Mouse (Mus musculus) cerebellum, adult 2 months (tissue): ENCODE data around the gene Fbxw21. TPM values are rescaled to one million over a fixed set of nuclear protein-coding genes. Genes with fewer than 3 reads are reported as not detected.

Source experiments
- DNase-seq, 2 experiments: peaks; one replicate each; pipeline ENCODE4 v3.0.0; 2021
- H3K27ac ChIP-seq: fragments of 200-500 bp; 2 replicates; pipeline ENCODE4 v1.5.1; 2012; ENCODE audit warnings: low read length, control low read depth, inconsistent platforms; ENCODE audit not compliant: insufficient read depth
- H3K27me3 ChIP-seq: fragments of 200-500 bp; 2 replicates; pipeline ENCODE4 v1.6.1; 2012; ENCODE audit warnings: inconsistent platforms, mild to moderate bottlenecking, low read length, moderate library complexity; ENCODE audit not compliant: control insufficient read depth, insufficient read depth
- H3K4me1 ChIP-seq: fragments of 200-500 bp; 2 replicates; pipeline ENCODE4 v1.6.1; 2011; ENCODE audit warnings: low read length; ENCODE audit not compliant: control insufficient read depth, insufficient read depth
- H3K4me3 ChIP-seq: fragments of 200-500 bp; replicated peaks from 2 replicates; pipeline ENCODE3; 2011; ENCODE audit warnings: mild to moderate bottlenecking, low read depth, low read length, control low read depth; ENCODE audit not compliant: insufficient read depth
- CTCF ChIP-seq: fragments of 200-500 bp; IDR thresholded peaks from 2 replicates; pipeline ENCODE4 v1.5.1; 2011; ENCODE audit warnings: low read depth, mild to moderate bottlenecking, control low read depth, low read length, moderate library complexity, borderline replicate concordance; ENCODE audit not compliant: insufficient read depth
- POLR2A ChIP-seq: fragments of 200-500 bp; IDR thresholded peaks from 2 replicates; pipeline ENCODE4 v1.6.1; 2011; ENCODE audit warnings: low read length, control low read depth, borderline replicate concordance; ENCODE audit not compliant: insufficient read depth
- WGBS: fragments of 180-500 bp; shearing (Covaris S2); methylation state at CpG from one replicate; pipeline ENCODE4 v1.1.7; 2018; 5-methylcytosine and 5-hydroxymethylcytosine counted together
- polyA plus RNA-seq: library from polyadenylated mRNA; depleted of rRNA; stranded (reverse); fragments of >200 nt; gene quantifications from 2 replicates; pipeline ENCODE4 v1.2.3, GENCODE M21; 2012

Gene Fbxw21
- polyA plus RNA-seq, 1 experiment, result not detected

DNA sequence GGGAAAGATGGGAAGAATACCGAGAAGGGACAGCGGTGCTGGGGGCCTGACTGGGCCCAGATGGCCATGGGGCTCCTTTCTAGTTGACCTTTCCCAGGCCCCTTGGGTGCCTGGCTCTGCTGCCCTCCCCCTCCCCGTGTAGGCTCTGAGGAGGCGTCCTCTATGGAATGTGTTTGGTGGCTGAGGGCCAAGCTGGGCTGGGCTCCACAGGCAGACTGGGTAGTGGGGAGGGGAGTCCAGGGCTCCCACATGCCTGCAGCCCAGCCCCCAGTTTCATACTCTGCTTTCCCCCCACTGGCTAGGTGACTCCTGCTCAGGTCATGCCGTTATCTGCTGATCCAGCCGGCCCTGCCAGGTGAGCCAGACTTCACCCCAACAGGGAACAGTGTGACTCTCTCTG lies 62.9 kb downstream of the Fbxw21 start:
- no peak for TF ChIP-seq CTCF
- TF ChIP-seq POLR2A, result no peak
- Histone ChIP-seq H3K4me1 (no peaks in the 10 kb centered on the region), H3K27ac (no peak overlapping the region), H3K4me3 (no peak overlapping the region), H3K27me3 (no peaks in the 10 kb centered on the region)
- peak in 1 of 2 experiments; percentile 29 for DNase-seq
- 18% methylated on average over 6 of the region's 6 CpGs for WGBS

DNA sequence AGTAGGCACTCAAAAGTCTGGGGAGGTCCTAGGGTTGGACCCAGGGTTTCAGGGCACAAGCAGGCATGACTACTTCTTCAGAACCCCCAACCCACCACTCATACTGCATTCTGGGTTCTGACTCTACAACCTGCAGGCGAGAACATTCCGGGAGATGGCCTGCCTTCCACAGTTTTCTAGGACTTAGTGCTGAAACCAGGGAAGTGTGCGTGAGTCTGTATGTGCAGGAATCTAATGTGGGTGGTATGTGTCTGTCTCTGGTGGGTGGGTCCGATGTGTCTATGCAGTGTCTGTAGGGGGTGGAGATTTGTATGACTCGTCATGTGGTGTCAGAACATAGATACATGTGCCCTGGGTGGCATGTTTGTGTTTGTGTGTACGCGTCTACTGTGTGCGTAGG lies 63.5 kb downstream of the Fbxw21 start:
- Histone ChIP-seq H3K27ac (no peak overlapping the region), H3K27me3 (no peaks in the 10 kb centered on the region), H3K4me1 (no peaks in the 10 kb centered on the region), H3K4me3 (peak overlapping the region; percentile 15)
- 83% methylated on average over 8 of the region's 8 CpGs for WGBS
- DNase-seq, result no peak
- TF ChIP-seq CTCF, result no peak
- no peak for TF ChIP-seq POLR2A

DNA sequence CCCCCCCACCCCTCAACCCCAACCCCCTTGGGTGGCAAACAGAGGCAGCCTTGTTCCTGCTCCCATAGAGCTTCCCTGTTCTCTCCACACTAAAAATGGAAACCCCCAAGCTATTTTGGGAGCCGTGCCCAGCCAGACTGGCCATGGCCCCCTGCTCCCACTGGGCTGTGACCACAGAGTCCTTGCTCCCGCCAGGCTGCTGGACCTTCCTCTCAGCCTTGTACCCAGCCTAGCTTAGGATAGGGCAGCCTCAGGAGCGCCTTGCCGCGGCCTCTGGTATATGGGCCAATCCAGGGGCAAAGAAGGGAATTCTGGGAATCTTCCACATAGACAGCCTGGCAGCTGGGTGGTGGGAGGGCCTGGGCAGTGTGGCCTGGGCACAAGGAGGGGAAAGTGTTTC lies 64.0 kb downstream of the Fbxw21 start:
- TF ChIP-seq CTCF (no peak), POLR2A (no peak)
- no peak overlapping the region for H3K4me3 ChIP-seq
- no peaks in the 10 kb centered on the region for H3K4me1 ChIP-seq
- no peaks in the 10 kb centered on the region for H3K27me3 ChIP-seq
- whole genome bisulfite sequencing, result 24% methylated on average over 5 of the region's 5 CpGs
- DNase-seq, result peak; percentile 46 to 71
- H3K27ac ChIP-seq, result peak overlapping the region; percentile 24; the same call in 1 of the 2 replicates

DNA sequence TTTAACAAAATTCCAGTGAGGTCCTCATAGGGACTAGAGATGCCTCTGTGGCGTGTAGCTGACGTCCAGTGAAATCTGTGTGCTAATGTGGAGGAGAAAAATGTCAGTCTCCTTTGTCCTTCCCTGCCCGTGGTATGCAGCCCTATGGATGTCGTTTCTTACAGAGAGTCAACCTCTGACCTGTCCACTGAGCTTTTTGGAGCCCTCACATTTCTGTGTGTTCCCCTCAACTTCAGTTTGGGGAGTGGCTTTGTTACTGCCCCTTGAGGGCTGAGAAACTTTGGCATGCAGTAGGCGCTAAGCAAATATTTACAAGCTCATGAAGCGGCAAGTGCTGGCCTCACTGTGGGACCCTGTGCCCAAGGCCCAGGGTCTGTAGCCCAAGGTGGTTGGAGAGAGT lies 64.5 kb downstream of the Fbxw21 start:
- Histone ChIP-seq H3K4me3 (no peak overlapping the region), H3K4me1 (no peaks in the 10 kb centered on the region), H3K27ac (peak overlapping the region; percentile 87), H3K27me3 (no peaks in the 10 kb centered on the region)
- WGBS, result 54% methylated on average over 6 of the region's 6 CpGs
- TF ChIP-seq POLR2A (no peak), CTCF (no peak)
- DNase-seq, result no peak

DNA sequence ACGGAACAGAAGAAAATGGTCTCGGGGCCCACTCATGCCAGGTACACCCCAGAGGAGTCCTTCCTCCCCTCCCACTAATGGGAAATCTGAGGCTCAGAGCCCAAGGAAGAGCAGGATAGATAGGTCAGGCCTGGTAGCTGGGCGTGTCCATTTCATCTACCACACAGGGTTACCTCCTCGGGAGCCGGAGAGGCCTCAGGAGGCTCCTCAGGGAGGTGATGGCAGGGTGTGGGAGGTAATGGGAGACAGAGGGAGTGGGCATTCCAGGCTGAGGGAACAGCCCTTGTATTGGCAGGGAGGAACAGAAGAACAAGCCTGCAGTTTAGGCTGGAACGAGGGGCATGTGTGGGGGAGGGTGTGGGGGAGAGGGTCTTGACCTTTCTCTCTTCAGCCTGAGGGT lies 65.0 kb downstream of the Fbxw21 start:
- no peak for TF ChIP-seq CTCF
- TF ChIP-seq POLR2A, result no peak

DNA sequence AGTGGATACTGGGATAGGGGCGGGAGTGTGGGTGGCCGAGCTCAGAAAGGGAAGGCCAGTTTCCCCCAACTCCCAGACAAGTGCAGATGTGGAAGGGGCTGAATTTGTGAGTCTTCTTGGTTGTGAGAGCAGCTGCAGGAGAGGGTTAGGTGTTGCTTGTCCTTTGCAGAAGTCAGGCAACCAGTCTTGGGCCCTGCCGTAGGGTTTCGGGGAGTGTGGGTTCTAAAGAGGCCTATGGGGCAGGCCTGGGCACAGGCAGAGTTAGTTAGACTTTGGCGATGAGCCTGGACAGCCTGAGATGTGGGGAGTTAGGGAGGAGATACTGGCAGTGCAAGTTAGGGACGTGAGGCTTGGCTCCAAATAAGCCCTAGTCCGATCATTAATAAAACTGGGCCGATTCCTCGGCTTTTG lies 65.6 kb downstream of the Fbxw21 start:
- 56% methylated on average over 9 of the region's 9 CpGs for WGBS
- Histone ChIP-seq H3K4me3 (peak overlapping the region; percentile 50), H3K4me1 (no peaks in the 10 kb centered on the region), H3K27ac (peak overlapping the region; percentile 87; the same call in 1 of the 2 replicates), H3K27me3 (no peaks in the 10 kb centered on the region)
- TF ChIP-seq POLR2A, result no peak
- DNase-seq, result peak; percentile 27 to 31

More for the DNA sequence above, 65.0 kb downstream of the Fbxw21 start:
- no peak for DNase-seq
- H3K4me3 ChIP-seq, result peak overlapping the region; percentile 38
- no peaks in the 10 kb centered on the region for H3K4me1 ChIP-seq
- H3K27me3 ChIP-seq, result no peaks in the 10 kb centered on the region
- WGBS, result 57% methylated on average over 6 of the region's 6 CpGs
- H3K27ac ChIP-seq, result peak overlapping the region; percentile 87; the same call in 1 of the 2 replicates

DNA sequence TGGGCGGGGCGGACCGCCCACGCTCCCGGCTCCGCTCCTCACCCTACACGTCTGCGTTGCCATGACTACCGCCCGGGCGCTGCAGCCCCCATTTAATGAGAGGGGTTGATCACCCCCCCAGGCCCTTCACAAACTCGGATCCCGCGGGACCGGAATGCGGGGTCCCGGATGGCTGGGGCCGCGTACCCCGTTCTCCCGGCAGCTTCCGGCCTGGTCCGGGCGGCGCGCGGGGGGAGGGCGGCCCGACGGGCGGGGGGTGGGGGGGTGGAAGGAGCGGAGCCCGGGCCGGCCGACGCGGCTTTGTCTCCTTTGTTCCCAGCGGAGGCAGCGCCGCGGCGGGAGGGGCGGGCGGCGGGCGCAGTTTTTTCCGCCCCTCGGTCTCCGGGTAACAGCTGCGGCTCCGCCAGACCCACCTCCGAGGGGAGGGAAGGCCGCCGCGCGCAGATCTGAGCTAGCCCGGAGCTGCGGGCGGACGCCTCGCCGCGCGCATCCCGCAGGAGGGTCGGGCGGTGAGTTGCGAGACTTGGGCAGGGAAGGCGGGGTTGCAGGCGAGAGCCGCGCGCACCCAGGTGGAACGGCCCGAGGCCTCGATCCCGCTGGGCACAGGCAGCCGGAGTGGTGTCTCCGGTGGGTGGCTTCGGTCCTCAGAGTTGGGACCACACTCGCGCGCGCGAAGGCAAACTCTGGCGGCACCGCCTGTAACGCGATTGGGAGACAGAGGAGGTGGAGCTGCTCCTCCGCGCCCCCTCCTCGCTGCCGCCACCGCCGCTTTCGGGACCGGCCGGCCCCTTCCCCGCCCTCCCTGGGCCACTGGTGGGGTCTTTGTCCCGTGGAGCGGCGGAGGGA lies 66.5 kb downstream of the Fbxw21 start, which contains the start of gene Plxnb1:
Plxnb1 (plus strand) TSS at position 253 of the 846 bp plus-strand sequence.
- Histone ChIP-seq H3K4me1 (no peaks in the 10 kb centered on the region), H3K27me3 (no peaks in the 10 kb centered on the region), H3K27ac (peak within 1 kb of the TSS; percentile 87; the same call in 1 of the 2 replicates), H3K4me3 (peak within 1 kb of the TSS; percentile 56)
- DNase-seq, result peak; percentile 60 to 61
- under 1% methylated on average over 86 of the region's 102 CpGs for WGBS
- TF ChIP-seq POLR2A (no peak), CTCF (no peak)

DNA sequence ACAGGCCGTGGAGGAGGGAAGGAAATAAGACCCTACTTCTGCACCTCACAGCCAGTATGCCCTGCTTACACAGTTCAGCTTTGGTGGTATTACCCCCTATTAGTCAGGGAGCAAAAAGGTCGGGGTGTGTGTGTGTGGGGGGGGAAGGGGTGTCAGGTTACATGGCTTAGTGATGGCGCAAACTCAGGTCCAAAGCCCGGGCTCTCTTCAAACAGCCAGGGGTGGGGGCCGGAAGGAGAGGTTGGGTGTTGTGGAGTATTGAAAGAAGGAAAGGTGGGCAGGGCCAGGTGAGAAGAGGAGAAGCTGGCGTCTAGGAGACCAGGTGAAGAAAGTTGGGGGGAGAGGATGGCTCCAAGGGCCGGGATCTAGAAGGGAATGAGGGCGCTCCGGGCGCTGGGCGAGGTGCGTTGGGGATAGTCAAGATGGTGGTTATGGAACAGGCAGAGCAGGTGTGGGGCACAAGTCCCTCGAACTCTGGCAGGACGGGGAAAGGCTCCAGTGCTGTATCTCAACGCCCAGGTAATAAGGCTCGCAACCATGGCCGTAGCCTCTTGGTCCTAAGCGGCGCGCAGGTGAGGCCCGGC lies 67.2 kb downstream of the Fbxw21 start:
- Histone ChIP-seq H3K4me3 (peak overlapping the region; percentile 56), H3K27me3 (no peaks in the 10 kb centered on the region), H3K27ac (no peak overlapping the region), H3K4me1 (no peaks in the 10 kb centered on the region)
- no peak for DNase-seq
- TF ChIP-seq POLR2A (no peak), CTCF (no peak)
- 7% methylated on average over 21 of the region's 21 CpGs for WGBS
